Mouse (Mus musculus): ENCODE measurements around the gene Acsl6. TPM values are rescaled to one million over a fixed set of nuclear protein-coding genes. Genes with fewer than 3 reads are reported as not detected.

Gene Acsl6
- polyA plus RNA-seq, 1 experiment from 2014 or later: 1.5 TPM

GRCm38 (mm10) chr11:54343703-54344102, 40.1 kb downstream of the Acsl6 start:
- no peak overlapping the region for H3K9ac ChIP-seq (ENCODE audit: low read depth, low read length)
- H3K4me2 ChIP-seq: no peak overlapping the region
- no peaks in the 10 kb centered on the region for H3K9me3 ChIP-seq (replicated peaks; ENCODE audit: control insufficient read depth, low read length)
- no peak for ATAC-seq (replicated peaks; ENCODE audit: insufficient number of reproducible peaks, low FRiP score, low TSS enrichment)
- H3K27ac ChIP-seq (ENCODE audit: low read depth, low read length): no peak overlapping the region
- no peaks in the 10 kb centered on the region for H3K36me3 ChIP-seq (ENCODE audit: control insufficient read depth, insufficient read depth, low read length)
- H3K4me1 ChIP-seq (ENCODE audit: control insufficient read depth, insufficient read depth, low read length): no peaks in the 10 kb centered on the region
- no peaks in the 10 kb centered on the region for H3K27me3 ChIP-seq (ENCODE audit: control insufficient read depth, insufficient read depth, low read length)
- H3K4me3 ChIP-seq (ENCODE audit: low read depth, low read length): no peak overlapping the region
- 40% methylated on average over 4 of the region's 4 CpGs for WGBS (ENCODE audit: insufficient replicate concordance)

- WGBS (ENCODE audit: insufficient replicate concordance): 66% methylated on average over 5 of the region's 5 CpGs
- ATAC-seq (replicated peaks; ENCODE audit: insufficient number of reproducible peaks, low FRiP score, low TSS enrichment): no peak
Measured at GRCm38 (mm10) chr11:54351704-54352103, 48.1 kb downstream of the Acsl6 start.

GRCm38 (mm10) chr11:54353121-54353576, 49.6 kb downstream of the Acsl6 start:
- H3K36me3 ChIP-seq (ENCODE audit: control insufficient read depth, insufficient read depth, low read length): no peaks in the 10 kb centered on the region
- H3K4me2 ChIP-seq: no peak overlapping the region
- no peaks in the 10 kb centered on the region for H3K27me3 ChIP-seq (ENCODE audit: control insufficient read depth, insufficient read depth, low read length)
- no peaks in the 10 kb centered on the region for H3K4me1 ChIP-seq (ENCODE audit: control insufficient read depth, insufficient read depth, low read length)
- 46% methylated on average over 8 of the region's 8 CpGs for WGBS (ENCODE audit: insufficient replicate concordance)
- no peak for ATAC-seq (replicated peaks; ENCODE audit: insufficient number of reproducible peaks, low FRiP score, low TSS enrichment)
- H3K4me3 ChIP-seq (ENCODE audit: low read depth, low read length): no peak overlapping the region
- no peaks in the 10 kb centered on the region for H3K9me3 ChIP-seq (replicated peaks; ENCODE audit: control insufficient read depth, low read length)
- H3K27ac ChIP-seq (ENCODE audit: low read depth, low read length): no peak overlapping the region
- peak overlapping the region; percentile 7; the same call in 1 of the 2 replicates for H3K9ac ChIP-seq (ENCODE audit: low read depth, low read length)

More at GRCm38 (mm10) chr11:54351704-54352103, 48.1 kb downstream of the Acsl6 start:
- H3K4me2 ChIP-seq: no peak overlapping the region
- no peaks in the 10 kb centered on the region for H3K27me3 ChIP-seq (ENCODE audit: control insufficient read depth, insufficient read depth, low read length)
- H3K4me1 ChIP-seq (ENCODE audit: control insufficient read depth, insufficient read depth, low read length): no peaks in the 10 kb centered on the region
- H3K27ac ChIP-seq (ENCODE audit: low read depth, low read length): no peak overlapping the region
- H3K4me3 ChIP-seq (ENCODE audit: low read depth, low read length): no peak overlapping the region
- H3K9ac ChIP-seq (ENCODE audit: low read depth, low read length): no peak overlapping the region
- no peaks in the 10 kb centered on the region for H3K9me3 ChIP-seq (replicated peaks; ENCODE audit: control insufficient read depth, low read length)
- no peaks in the 10 kb centered on the region for H3K36me3 ChIP-seq (ENCODE audit: control insufficient read depth, insufficient read depth, low read length)

- 41% methylated on average over 15 of the region's 15 CpGs for WGBS (ENCODE audit: insufficient replicate concordance)
- no peaks in the 10 kb centered on the region for H3K9me3 ChIP-seq (replicated peaks; ENCODE audit: control insufficient read depth, low read length)
- H3K36me3 ChIP-seq (ENCODE audit: control insufficient read depth, insufficient read depth, low read length): no peaks in the 10 kb centered on the region
- no peaks in the 10 kb centered on the region for H3K27me3 ChIP-seq (ENCODE audit: control insufficient read depth, insufficient read depth, low read length)
- no peak overlapping the region for H3K4me2 ChIP-seq
- no peaks in the 10 kb centered on the region for H3K4me1 ChIP-seq (ENCODE audit: control insufficient read depth, insufficient read depth, low read length)
- no peak overlapping the region for H3K27ac ChIP-seq (ENCODE audit: low read depth, low read length)
- no peak for ATAC-seq (replicated peaks; ENCODE audit: insufficient number of reproducible peaks, low FRiP score, low TSS enrichment)
- no peak overlapping the region for H3K9ac ChIP-seq (ENCODE audit: low read depth, low read length)
- H3K4me3 ChIP-seq (ENCODE audit: low read depth, low read length): no peak overlapping the region
Measured at GRCm38 (mm10) chr11:54354595-54355563, 51.3 kb downstream of the Acsl6 start.

GRCm38 (mm10) chr11:54355564-54355955, 52.0 kb downstream of the Acsl6 start:
- Histone ChIP-seq H3K36me3 (ENCODE audit: control insufficient read depth, insufficient read depth, low read length) (no peaks in the 10 kb centered on the region), H3K4me2 (no peak overlapping the region), H3K27ac (ENCODE audit: low read depth, low read length) (no peak overlapping the region), H3K4me1 (ENCODE audit: control insufficient read depth, insufficient read depth, low read length) (no peaks in the 10 kb centered on the region), H3K9me3 (replicated peaks; ENCODE audit: control insufficient read depth, low read length) (no peaks in the 10 kb centered on the region), H3K4me3 (ENCODE audit: low read depth, low read length) (no peak overlapping the region), H3K27me3 (ENCODE audit: control insufficient read depth, insufficient read depth, low read length) (no peaks in the 10 kb centered on the region), H3K9ac (ENCODE audit: low read depth, low read length) (no peak overlapping the region)
- ATAC-seq (replicated peaks; ENCODE audit: insufficient number of reproducible peaks, low FRiP score, low TSS enrichment): no peak
- WGBS (ENCODE audit: insufficient replicate concordance): 52% methylated on average over 7 of the region's 7 CpGs

GRCm38 (mm10) chr11:54356676-54357075, 53.1 kb downstream of the Acsl6 start:
- Histone ChIP-seq H3K4me2 (no peak overlapping the region), H3K4me1 (ENCODE audit: control insufficient read depth, insufficient read depth, low read length) (no peaks in the 10 kb centered on the region), H3K9me3 (replicated peaks; ENCODE audit: control insufficient read depth, low read length) (no peaks in the 10 kb centered on the region), H3K4me3 (ENCODE audit: low read depth, low read length) (no peak overlapping the region), H3K27me3 (ENCODE audit: control insufficient read depth, insufficient read depth, low read length) (no peaks in the 10 kb centered on the region), H3K36me3 (ENCODE audit: control insufficient read depth, insufficient read depth, low read length) (no peaks in the 10 kb centered on the region), H3K9ac (ENCODE audit: low read depth, low read length) (no peak overlapping the region), H3K27ac (ENCODE audit: low read depth, low read length) (no peak overlapping the region)
- 48% methylated on average over 4 of the region's 4 CpGs for WGBS (ENCODE audit: insufficient replicate concordance)
- ATAC-seq (replicated peaks; ENCODE audit: insufficient number of reproducible peaks, low FRiP score, low TSS enrichment): no peak

GRCm38 (mm10) chr11:54372553-54372952, 69.0 kb downstream of the Acsl6 start:
- Histone ChIP-seq H3K27me3 (ENCODE audit: control insufficient read depth, insufficient read depth, low read length) (no peaks in the 10 kb centered on the region), H3K36me3 (ENCODE audit: control insufficient read depth, insufficient read depth, low read length) (no peaks in the 10 kb centered on the region), H3K9ac (ENCODE audit: low read depth, low read length) (no peak overlapping the region), H3K4me2 (no peak overlapping the region), H3K27ac (ENCODE audit: low read depth, low read length) (no peak overlapping the region), H3K4me3 (ENCODE audit: low read depth, low read length) (no peak overlapping the region), H3K4me1 (ENCODE audit: control insufficient read depth, insufficient read depth, low read length) (no peaks in the 10 kb centered on the region), H3K9me3 (replicated peaks; ENCODE audit: control insufficient read depth, low read length) (no peaks in the 10 kb centered on the region)
- no peak for ATAC-seq (replicated peaks; ENCODE audit: insufficient number of reproducible peaks, low FRiP score, low TSS enrichment)

GRCm38 (mm10) chr11:54390386-54390785, 86.8 kb downstream of the Acsl6 start:
- Histone ChIP-seq H3K36me3 (ENCODE audit: control insufficient read depth, insufficient read depth, low read length) (no peaks in the 10 kb centered on the region), H3K27me3 (ENCODE audit: control insufficient read depth, insufficient read depth, low read length) (no peaks in the 10 kb centered on the region), H3K27ac (ENCODE audit: low read depth, low read length) (no peak overlapping the region), H3K4me1 (ENCODE audit: control insufficient read depth, insufficient read depth, low read length) (no peaks in the 10 kb centered on the region), H3K9me3 (replicated peaks; ENCODE audit: control insufficient read depth, low read length) (no peaks in the 10 kb centered on the region), H3K4me3 (ENCODE audit: low read depth, low read length) (no peak overlapping the region), H3K9ac (ENCODE audit: low read depth, low read length) (no peak overlapping the region), H3K4me2 (no peak overlapping the region)
- WGBS (ENCODE audit: insufficient replicate concordance): 65% methylated on average over 8 of the region's 8 CpGs
- ATAC-seq (replicated peaks; ENCODE audit: insufficient number of reproducible peaks, low FRiP score, low TSS enrichment): no peak

- Histone ChIP-seq H3K27ac (ENCODE audit: low read depth, low read length) (no peak overlapping the region), H3K36me3 (ENCODE audit: control insufficient read depth, insufficient read depth, low read length) (no peaks in the 10 kb centered on the region), H3K4me2 (no peak overlapping the region), H3K9me3 (replicated peaks; ENCODE audit: control insufficient read depth, low read length) (no peaks in the 10 kb centered on the region), H3K4me3 (ENCODE audit: low read depth, low read length) (no peak overlapping the region), H3K4me1 (ENCODE audit: control insufficient read depth, insufficient read depth, low read length) (no peaks in the 10 kb centered on the region), H3K9ac (ENCODE audit: low read depth, low read length) (no peak overlapping the region), H3K27me3 (ENCODE audit: control insufficient read depth, insufficient read depth, low read length) (no peaks in the 10 kb centered on the region)
- 84% methylated on average over 4 of the region's 4 CpGs for WGBS (ENCODE audit: insufficient replicate concordance)
- no peak for ATAC-seq (replicated peaks; ENCODE audit: insufficient number of reproducible peaks, low FRiP score, low TSS enrichment)
Measured at GRCm38 (mm10) chr11:54391326-54391725, 87.7 kb downstream of the Acsl6 start.
